Mouse (Mus musculus) CD4-positive helper T cell, adult 2 months (primary cell): ENCODE measurements at regions not wholly inside any gene's neighbourhood (a gene's known extent, or its start where the extent isn't known, plus 50 kb on each side); places are given as distances from the start of the nearest gene placed in this dataset.

Experiments
- DNase-seq: peaks from one replicate; pipeline ENCODE4 v3.0.0-alpha.2; 2012; ENCODE audit warnings: low read depth, missing footprints, low spot score

GRCm38 (mm10) chr3:121104571-121105407 is 66.7 kb downstream of the Rwdd3 start:
- peak; percentile 58 for DNase-seq

DNA sequence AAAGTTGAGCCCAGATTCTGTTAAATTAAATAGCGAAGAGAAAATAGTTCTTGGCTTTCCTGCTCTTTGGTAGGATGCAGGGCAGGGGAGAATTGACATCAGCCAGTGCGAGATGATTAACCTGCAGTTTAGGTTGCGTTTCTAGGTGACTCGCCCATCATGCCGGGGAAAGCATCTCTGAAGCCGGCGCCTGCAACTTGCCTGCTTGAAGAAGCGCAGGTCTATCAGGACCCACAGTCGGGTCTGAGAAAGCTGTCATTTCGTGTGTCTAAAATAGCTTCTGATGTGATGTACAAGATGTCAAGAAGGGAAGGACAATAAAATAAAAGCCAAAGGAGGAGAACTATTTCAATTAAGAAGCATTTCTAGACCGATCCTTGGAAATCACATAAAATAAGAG is 68.6 kb downstream of the Rwdd3 start:
- DNase-seq, result no peak

DNA sequence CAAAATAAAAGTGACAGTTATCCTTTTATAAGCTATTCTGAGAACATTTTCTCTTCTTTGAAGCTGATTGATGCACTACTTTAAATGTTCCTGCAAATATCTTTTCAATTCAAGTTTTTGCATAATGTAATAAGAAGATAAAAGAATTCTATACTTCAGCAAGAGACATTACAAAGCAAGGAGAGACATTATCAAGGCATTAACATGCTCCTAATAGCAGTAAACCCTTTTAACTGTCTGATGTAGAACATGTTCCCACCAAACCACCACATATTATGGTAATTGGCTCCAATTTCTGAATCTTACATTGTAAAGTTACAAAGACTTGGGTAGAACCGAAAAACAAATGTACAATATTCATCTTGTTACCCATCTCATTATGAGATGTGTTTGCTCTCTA is 69.4 kb downstream of the Rwdd3 start:
- DNase-seq, result no peak

DNA sequence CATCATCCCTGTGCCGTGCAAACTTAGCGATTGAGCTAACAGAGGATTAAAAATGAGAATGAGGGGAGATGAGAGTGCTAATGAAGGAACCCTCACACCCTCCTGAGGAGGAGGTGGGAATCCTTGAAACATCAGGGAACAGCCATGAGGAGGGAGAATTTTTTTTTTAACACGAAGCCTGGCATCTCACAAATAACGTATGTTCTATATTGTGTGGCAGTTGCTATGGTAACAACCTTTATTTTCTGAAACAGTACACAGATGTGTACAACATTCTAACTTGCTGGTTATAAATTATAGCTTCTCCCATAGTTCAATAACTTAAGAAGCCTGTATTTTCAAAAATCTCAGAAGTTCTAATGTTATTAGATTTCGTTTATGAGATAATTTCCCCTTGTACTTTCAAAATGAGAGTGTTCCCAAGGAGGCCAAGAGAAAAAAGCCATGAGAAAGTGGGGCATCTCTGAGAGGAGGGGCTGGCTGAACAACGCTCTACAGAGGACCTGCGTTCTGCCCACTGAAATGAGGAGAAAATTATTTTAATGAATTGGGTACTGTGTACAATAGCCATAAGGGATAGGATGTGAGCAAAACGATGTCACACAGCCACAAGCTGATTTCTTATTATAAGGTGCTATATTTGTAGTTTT is 71.2 kb downstream of the Rwdd3 start:
- DNase-seq, result no peak

- DNase-seq, result peak; percentile 12
Observed at GRCm38 (mm10) chr3:121093509-121093908, 78.0 kb downstream of the Rwdd3 start.

GRCm38 (mm10) chr3:121088724-121089123 is 82.8 kb downstream of the Rwdd3 start:
- no peak for DNase-seq

DNA sequence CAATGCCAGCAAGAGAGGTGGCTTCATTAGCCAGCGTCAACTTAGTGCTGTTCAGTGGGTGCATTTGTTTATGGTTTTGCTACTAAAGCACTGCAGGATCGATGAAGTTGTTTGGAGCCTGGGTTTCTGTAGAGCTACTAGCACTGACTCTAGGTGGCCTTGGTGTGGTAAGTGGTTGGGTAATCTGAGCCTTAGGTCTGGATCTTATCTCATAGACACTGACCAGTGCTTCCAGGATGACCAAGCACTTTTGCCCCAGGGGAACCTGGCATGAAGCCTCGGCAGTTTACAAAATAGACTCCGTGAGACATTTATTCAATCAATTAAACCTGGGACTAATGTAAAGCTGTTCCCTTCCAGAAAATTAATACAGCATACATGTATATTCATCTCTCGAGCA is 102.8 kb downstream of the Rwdd3 start:
- no peak for DNase-seq

- no peak for DNase-seq
Observed at GRCm38 (mm10) chr3:121035904-121036549, 135.5 kb downstream of the Rwdd3 start.

DNA sequence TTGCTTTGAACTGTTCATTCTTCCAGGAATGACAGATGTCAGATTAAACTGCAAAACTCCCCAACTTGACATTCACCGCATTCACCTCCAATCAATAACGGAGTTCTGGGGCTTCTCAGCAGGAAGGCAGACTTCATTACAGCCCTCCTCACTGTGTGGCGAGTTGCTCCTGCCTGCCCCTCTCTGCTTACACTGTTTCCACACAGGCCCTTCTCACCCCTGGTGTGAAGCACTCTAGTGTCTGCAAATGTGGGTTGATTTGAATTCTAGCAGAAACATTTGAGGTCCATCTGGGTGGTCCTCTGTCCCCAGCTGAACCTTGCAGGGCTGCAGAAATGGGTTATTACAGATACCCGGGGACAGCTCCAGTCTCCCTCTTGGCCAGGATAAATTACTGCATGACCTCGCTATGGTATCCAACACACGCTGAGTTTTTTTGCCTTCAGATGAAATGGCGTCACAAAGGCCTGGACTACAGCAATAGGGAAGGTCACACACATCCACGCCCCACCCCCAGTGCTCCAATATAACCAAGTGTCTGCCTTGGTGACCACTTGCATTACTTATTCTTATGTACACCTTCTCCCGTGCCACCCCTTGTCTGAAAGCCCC is 145.8 kb downstream of the Rwdd3 start:
- no peak for DNase-seq

DNA sequence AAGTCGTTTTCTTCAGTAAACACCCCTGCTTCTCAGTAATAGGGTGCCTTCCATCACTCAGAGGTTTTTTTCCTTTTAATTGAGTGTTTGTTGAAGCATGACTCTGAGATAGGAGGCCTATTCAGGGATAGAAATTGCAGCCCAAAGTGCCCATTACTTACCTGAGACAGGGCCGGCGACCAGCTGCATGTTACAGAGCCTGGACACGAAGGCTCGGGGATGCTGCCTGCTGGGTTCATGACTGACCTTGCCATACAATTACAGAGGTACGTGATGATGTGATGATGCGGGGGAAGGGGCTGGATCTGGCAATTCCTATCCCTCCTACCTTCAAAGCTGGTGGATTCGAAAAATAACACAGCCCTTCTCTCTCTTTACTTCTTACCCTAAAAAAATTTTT is 146.7 kb downstream of the Rwdd3 start:
- DNase-seq, result no peak

GRCm38 (mm10) chr3:121021126-121021848 is 150.2 kb downstream of the Rwdd3 start:
- DNase-seq, result no peak

GRCm38 (mm10) chr3:121009223-121009622 is 162.3 kb downstream of the Rwdd3 start:
- DNase-seq, result no peak

- no peak for DNase-seq
Observed at GRCm38 (mm10) chr3:120983556-120984270, 187.8 kb downstream of the Rwdd3 start.

GRCm38 (mm10) chr3:120982795-120983555 is 188.5 kb downstream of the Rwdd3 start:
- no peak for DNase-seq

DNA sequence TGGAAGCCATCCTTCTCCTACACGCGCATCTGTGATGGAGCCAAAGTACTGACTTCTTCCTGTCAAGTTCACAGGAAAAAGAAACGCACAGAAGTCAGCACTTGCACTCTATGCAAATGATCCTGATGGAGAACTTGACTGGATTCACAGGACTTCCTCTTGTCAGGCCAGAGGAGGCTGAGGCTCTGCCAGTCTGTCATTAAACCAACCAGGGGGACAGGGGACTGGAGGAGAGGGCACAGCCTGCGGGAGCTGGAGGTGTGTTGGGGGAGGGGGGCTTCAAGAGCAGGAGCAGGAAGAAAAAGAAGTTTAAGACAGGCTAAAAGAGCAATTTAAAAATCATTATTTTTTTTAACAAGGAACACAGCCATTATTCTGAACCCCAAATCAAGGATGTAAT is 189.3 kb downstream of the Rwdd3 start:
- no peak for DNase-seq

- no peak for DNase-seq
Observed at GRCm38 (mm10) chr3:120970746-120971466, 200.6 kb downstream of the Rwdd3 start.

DNA sequence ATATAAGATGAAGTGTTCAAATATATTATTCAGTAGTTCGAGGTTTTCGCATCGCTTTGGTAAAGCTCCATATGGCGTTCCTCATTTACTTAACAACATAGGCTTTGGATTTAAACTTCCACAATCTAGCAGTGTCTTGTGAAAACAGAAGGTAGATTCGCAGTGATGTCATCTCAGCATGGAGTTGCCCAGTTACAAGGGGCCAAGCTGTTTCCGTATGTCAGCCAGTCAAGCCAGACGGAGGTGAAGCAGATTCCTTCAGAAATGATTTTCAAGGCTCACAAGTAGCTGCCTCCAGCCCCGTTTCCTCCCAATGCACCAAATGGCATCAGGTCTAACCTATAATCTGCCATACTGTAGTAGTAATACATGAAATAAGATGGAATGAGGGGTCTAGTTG is 224.6 kb downstream of the Rwdd3 start:
- no peak for DNase-seq

- DNase-seq, result no peak
Observed at GRCm38 (mm10) chr3:120934401-120934800, 237.1 kb downstream of the Rwdd3 start.

DNA sequence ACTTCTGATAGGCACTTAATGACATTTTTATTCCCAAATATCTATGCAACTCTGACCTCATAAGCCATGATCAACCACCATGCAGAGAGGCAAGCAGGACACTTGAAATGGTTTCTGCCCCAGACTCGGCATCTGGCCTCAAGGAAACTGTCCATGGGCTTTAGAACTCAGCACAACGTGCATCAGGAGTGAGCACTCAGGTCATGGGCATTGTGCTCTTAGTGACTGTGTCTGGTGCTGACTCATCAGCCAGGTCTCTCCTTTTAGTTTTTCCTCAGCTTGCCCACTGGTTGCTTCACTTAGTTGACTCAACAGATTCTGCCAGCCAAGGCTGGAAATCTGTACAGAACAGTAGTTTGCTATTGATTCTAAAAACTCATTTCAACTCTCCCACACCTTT is 251.1 kb downstream of the Rwdd3 start:
- no peak for DNase-seq
